Mouse (Mus musculus): ENCODE results near the gene Dlk2.

Dlk2 gene

GRCm38 (mm10) chr17:46322046-46322823 is 25.0 kb downstream of the Dlk2 start:
- DNase-seq (ENCODE audit: low spot score): no peak

- no peak for DNase-seq (ENCODE audit: low spot score)
Measured at GRCm38 (mm10) chr17:46327413-46327905, 30.2 kb downstream of the Dlk2 start.

DNA sequence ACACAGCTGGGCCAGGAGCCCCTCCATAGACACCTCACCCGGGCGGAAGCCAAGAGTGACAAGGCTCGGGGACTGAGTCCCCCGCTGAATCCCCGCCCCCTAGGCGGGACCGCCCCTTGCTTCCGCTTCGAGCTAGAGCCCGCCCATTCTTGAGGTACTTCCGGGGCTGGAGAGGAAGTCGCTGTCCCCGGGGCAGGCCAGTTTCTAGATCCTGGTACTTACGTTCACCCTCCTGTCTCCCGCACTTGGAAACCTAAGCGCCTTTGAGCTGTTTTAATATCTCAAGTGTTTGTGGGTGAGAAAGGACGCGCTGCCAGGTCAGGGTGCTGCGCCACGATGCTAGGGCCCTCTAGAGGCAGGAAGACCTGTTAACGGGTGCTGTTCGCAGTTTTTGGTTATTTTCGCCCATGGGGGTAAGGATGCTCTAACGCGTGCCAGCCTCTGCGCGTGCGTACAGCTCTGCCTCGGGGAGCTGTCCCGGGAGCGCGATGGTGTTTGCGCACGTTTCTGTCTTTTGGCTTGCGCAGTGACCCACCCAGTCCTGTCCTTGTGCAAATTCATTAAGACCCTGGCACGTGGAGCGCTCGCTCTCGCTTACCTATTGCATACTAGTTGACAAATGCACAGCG is 30.8 kb downstream of the Dlk2 start, which contains the start of gene Abcc10:
Gene Abcc10, minus strand, starts transcription at position 447 of the 629 bp plus-strand sequence.
- peak; percentile 97 for DNase-seq (ENCODE audit: low spot score)

- DNase-seq (ENCODE audit: low spot score): no peak
Measured at GRCm38 (mm10) chr17:46328723-46329122, 31.5 kb downstream of the Dlk2 start.

DNA sequence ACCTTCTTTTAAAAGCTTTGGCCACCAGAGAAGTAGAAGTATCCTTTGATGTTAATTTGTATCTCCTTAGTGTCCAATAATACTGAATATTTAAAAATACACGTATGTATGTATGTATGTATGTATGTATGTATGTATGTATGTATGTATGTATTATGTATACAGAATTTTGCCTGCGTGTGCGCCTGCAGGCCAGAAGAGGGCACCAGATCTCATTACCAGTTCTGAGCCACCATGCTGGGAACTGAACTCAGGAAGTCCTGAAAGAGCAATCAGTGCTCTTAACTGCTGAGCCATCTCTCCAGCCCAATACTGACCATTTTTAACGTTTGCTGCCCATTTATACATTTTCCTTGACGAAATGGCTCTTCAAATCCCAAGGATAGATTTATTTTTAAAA is 39.3 kb downstream of the Dlk2 start:
- no peak for DNase-seq (ENCODE audit: low spot score)

GRCm38 (mm10) chr17:46341208-46341607 is 44.0 kb downstream of the Dlk2 start:
- peak; percentile 8 for DNase-seq (ENCODE audit: low spot score)

GRCm38 (mm10) chr17:46351026-46351700 is 53.9 kb downstream of the Dlk2 start:
- no peak for DNase-seq (ENCODE audit: low spot score)
